Mouse (Mus musculus): ENCODE data around the gene Gm28374. TPM values are rescaled to one million over a fixed set of nuclear protein-coding genes. Genes with fewer than 3 reads are reported as not detected.

The Gm28374 gene
- polyA plus RNA-seq, 1 experiment from 2014 or later = 1.1 TPM

DNA sequence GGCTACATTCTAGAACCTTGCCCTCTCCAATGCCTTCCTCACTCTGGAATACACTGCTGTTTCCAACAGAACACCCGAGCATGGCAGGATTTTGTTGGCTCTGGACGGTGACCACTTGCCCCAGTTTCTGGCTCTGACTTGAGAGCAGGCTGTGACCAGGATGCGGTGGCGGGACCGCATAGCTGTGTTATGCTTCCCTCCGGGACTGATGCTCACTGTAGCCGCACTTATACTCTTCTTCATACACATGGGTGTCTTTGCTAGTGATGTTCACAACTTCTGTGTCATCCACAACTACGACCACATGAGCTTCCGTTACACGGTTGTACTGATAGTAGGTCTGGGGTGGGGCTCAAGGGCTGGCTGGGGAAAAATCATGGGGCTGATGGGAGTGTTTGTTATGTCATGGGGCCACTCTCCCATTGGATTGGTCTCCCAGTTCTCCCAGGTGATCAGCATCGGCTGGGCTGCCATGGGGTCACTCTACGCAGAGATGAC is 2.0 kb downstream of the Gm28374 start, which contains the start of gene Tmem262:
Gene Tmem262, plus strand, starts transcription at position 51 of the 498 bp plus-strand sequence.
- H3K27ac ChIP-seq = no peak within 1 kb of the TSS
- H3K9ac ChIP-seq = no peak within 1 kb of the TSS
- no peak within 1 kb of the TSS for H3K4me3 ChIP-seq
- no peak for ATAC-seq (ENCODE audit: low FRiP score)
- WGBS = 94% methylated on average over 12 of the region's 12 CpGs
- no peaks in the 10 kb centered on the region for H3K9me3 ChIP-seq
- H3K27me3 ChIP-seq = no peaks in the 10 kb centered on the region
- H3K4me1 ChIP-seq (replicated peaks) = peaks cover 42% of the 10 kb centered on the region
- no peak within 1 kb of the TSS for H3K4me2 ChIP-seq
- peaks cover 43% of the 10 kb centered on the region for H3K36me3 ChIP-seq

DNA sequence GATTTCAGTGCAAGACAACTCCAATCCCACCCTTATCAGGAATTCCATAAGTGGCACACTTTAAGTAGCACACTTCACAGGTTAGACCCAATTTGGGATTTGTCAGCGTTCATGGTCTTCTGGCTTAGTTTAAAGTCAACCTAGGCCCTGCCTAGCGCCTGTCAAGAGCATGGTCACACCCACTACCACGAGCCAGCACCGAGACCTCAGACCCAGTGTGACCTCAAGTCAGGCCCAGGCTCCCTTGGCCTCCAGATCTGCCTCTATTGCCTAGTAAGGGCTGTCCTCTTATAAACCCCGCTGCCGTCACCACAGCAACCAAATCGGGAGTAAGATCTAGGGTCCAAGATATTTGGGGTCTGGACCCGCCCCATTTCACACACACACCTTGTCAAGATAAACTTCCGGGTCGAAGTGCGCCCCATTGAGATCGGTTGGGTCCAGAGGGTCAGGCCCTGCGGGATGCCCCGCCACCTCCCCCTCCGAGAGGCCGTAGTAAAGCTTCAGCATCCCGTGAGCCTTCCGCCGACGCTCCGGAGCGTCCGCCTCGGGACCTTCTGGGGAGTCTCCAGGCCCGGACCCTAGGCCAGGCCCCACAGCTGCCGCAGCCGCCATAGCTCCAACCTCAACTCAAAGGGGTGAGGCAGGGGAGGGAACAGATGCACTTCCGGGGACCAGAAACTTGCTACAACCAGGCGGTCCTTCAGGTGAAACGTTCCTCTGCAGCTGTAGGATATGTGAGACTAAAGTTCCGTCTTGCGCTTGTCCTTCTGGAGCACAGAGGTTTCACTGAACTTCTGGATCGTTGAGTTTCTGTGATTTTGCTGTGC is 5.3 kb downstream of the Gm28374 start, which contains the start of gene Vps51:
Gene Vps51, minus strand, starts transcription at position 668 of the 830 bp plus-strand sequence.
- no peaks in the 10 kb centered on the region for H3K27me3 ChIP-seq
- H3K4me2 ChIP-seq = peak within 1 kb of the TSS; percentile 93
- peak within 1 kb of the TSS; percentile 82 for H3K9ac ChIP-seq
- peak within 1 kb of the TSS; percentile 76 for H3K4me3 ChIP-seq
- H3K36me3 ChIP-seq = peaks cover 55% of the 10 kb centered on the region
- WGBS = 1% methylated on average over 33 of the region's 33 CpGs
- ATAC-seq (ENCODE audit: low FRiP score) = peak; percentile 92
- no peaks in the 10 kb centered on the region for H3K9me3 ChIP-seq
- H3K4me1 ChIP-seq (replicated peaks) = peaks cover 24% of the 10 kb centered on the region
- H3K27ac ChIP-seq = peak within 1 kb of the TSS; percentile 91

DNA sequence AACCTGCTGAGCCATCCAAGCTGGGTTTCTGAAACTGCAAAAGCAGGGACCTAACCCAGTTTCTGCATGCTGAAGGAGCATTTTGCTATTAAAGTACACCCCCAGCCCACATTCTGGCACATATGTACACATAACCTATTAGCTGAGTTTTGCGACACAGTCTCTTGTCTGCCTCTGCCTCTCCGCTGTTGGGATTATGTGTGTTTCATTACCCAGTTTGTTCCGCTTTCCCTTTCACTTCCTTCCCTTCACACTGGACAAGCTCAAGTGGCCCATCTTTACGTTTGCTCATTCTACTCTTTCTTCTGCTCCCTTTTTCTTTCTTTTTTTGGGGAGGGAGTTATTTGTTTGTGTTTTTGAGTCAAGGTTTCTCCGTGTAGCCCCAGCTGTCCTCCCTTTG is 8.2 kb downstream of the Gm28374 start:
- H3K27me3 ChIP-seq = no peaks in the 10 kb centered on the region
- H3K27ac ChIP-seq = no peak overlapping the region
- peaks cover 24% of the 10 kb centered on the region for H3K4me1 ChIP-seq (replicated peaks)
- H3K36me3 ChIP-seq = peaks cover 55% of the 10 kb centered on the region
- no peak overlapping the region for H3K4me2 ChIP-seq
- ATAC-seq (ENCODE audit: low FRiP score) = no peak
- H3K9ac ChIP-seq = no peak overlapping the region
- WGBS = 92% methylated on average over 5 of the region's 5 CpGs
- no peak overlapping the region for H3K4me3 ChIP-seq
- no peaks in the 10 kb centered on the region for H3K9me3 ChIP-seq

DNA sequence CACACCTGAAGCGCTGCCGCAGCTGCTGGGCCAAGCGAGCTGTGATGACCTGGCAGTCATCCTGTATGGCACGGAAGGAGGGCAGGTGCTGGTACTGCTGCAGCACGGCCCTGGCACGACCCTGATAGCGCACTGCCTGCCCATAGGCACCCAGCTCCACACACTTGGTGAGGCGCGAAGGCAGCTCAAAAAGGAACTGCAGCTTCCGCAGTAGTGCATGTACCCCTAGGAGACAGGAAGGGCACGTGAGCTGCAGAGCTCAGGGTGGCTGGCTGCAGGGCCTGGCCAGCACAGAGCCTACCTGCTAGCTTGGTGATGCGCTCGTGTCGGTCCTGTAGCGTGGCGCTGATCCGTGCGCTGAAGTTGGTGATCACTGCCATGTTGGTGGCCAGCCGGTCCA is 10.8 kb downstream of the Gm28374 start:
- H3K9ac ChIP-seq = no peak overlapping the region

DNA sequence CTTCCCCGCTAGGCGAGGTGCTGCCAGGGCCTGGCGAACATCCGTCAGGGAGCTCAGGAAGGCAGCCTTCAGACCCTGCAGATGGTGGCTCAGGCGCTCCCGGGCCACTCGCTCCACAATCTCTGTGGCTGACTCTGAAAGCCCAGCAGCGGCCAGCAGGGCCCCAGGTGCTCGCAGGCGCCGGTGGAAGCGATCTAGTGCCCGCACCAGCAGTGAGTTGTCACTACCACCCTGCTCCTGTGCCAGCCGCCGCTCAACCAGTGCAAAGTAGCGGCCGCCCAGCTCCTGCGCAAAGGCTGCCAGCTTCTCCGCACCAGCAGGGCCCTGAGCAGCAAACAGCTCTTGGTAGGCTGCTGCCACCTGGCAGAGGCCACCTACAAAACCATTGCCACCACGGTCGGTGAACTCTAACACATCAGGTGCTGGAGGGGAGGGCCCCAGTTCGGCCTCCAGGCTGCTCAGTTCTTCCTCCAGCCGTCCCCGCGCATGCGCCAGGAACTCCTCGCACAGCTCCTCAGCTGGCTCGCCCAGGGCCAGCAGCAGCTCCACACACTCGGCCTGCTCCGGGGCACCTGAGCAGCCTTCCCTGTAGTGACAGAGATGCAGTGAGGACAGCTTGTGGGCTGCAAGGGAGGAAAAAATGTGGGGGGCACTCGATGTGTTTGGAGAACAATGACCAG is 11.3 kb downstream of the Gm28374 start:
- H3K9ac ChIP-seq = no peak overlapping the region
- no peak overlapping the region for H3K4me2 ChIP-seq
- 92% methylated on average over 31 of the region's 31 CpGs for WGBS
- no peak overlapping the region for H3K27ac ChIP-seq
- no peaks in the 10 kb centered on the region for H3K9me3 ChIP-seq
- H3K27me3 ChIP-seq = no peaks in the 10 kb centered on the region
- no peak overlapping the region for H3K4me3 ChIP-seq
- ATAC-seq (ENCODE audit: low FRiP score) = no peak
- H3K36me3 ChIP-seq = peaks cover 59% of the 10 kb centered on the region
- peaks cover 37% of the 10 kb centered on the region for H3K4me1 ChIP-seq (replicated peaks)

More for the DNA sequence above, 10.8 kb downstream of the Gm28374 start:
- peaks cover 37% of the 10 kb centered on the region for H3K4me1 ChIP-seq (replicated peaks)
- 96% methylated on average over 19 of the region's 19 CpGs for WGBS
- no peaks in the 10 kb centered on the region for H3K9me3 ChIP-seq
- H3K4me2 ChIP-seq = no peak overlapping the region
- H3K27me3 ChIP-seq = no peaks in the 10 kb centered on the region
- no peak overlapping the region for H3K4me3 ChIP-seq
- no peak overlapping the region for H3K27ac ChIP-seq
- ATAC-seq (ENCODE audit: low FRiP score) = no peak
- H3K36me3 ChIP-seq = peaks cover 59% of the 10 kb centered on the region

DNA sequence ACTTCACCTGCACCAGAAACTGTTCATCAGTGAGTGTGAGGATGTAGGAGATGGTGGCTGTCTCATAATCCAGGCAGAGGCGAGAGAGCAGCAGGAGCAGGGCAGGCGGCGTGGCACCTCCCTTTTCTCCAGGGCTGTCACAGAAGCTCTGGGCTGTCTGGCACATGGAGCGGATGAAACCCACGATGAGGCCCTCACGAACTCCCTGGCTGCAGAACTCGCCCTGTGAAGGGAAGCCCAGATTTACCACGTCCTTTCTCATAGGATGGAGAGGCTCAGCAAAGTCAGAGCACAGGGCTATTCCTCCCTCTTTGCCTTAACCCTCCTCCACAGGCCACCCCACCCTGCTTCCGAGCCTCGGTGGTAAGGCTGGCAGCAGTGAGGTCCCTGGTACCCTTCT is 12.2 kb downstream of the Gm28374 start:
- H3K4me2 ChIP-seq = no peak overlapping the region
- H3K9ac ChIP-seq = no peak overlapping the region
- H3K4me1 ChIP-seq (replicated peaks) = peaks cover 34% of the 10 kb centered on the region
- no peak overlapping the region for H3K4me3 ChIP-seq
- no peaks in the 10 kb centered on the region for H3K9me3 ChIP-seq
- WGBS = 97% methylated on average over 10 of the region's 10 CpGs
- no peak overlapping the region for H3K27ac ChIP-seq
- H3K27me3 ChIP-seq = no peaks in the 10 kb centered on the region
- H3K36me3 ChIP-seq = peaks cover 54% of the 10 kb centered on the region
- no peak for ATAC-seq (ENCODE audit: low FRiP score)

DNA sequence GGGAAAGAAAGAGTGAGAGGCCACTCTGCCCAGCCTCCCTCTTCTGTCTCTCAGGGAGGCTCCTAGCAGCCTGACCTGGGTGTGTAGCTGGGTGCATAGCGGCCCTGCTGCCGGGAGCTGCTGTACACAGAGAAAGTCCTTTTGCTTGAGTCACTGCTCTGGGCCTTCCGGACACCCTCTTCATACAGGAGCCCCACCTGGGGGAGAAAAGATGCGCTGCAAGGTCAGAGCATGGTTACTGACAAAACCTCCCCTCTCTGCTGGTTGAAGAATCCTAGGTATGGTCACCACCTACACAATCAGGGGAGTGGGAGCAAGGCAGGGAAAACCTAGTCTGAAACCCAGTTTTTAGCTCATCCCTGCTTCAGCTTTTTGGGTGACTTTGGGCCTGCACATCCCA is 13.1 kb downstream of the Gm28374 start:
- no peak overlapping the region for H3K4me2 ChIP-seq
- H3K9me3 ChIP-seq = no peaks in the 10 kb centered on the region
- H3K27me3 ChIP-seq = no peaks in the 10 kb centered on the region
- WGBS = 89% methylated on average over 4 of the region's 4 CpGs
- H3K4me3 ChIP-seq = no peak overlapping the region
- H3K27ac ChIP-seq = peak overlapping the region; percentile 93; the same call in 1 of the 2 replicates
- no peak overlapping the region for H3K9ac ChIP-seq
- peaks cover 48% of the 10 kb centered on the region for H3K36me3 ChIP-seq
- ATAC-seq (ENCODE audit: low FRiP score) = no peak
- peaks cover 33% of the 10 kb centered on the region for H3K4me1 ChIP-seq (replicated peaks)

DNA sequence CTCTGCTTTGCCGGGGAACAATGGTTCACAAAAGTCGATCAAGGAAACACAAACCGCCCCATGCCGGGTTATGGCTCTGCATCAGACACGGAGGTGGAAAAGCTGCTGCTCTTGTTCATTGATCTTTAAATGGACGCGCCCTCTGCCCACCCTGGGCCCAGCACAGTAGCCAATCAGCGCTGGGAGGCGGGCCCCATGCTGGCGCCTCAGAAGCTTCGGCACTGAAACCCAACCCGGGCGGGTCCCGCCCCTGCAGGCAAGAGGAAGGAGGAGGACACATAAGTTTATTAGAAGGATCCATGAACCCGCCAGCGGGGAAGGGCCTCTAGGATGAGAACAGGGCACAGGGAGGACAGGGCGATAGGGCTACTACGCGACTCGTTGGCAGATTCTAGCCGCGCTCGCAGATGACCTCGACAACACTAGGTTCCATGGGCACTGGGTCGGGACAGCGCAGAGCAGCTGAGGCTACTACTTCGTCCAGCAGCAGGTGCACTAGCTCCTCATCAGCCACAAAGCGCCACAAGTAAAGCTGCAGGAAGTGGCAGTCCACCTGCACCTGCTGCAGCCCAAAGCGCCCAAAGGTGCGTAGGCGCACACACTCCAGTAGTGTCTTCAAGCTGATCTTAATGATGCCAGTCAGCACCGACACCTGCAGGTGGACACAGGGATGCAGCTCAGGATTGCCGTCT is 14.2 kb downstream of the Gm28374 start, which contains the start of gene Tm7sf2:
Gene Tm7sf2, minus strand, starts transcription at position 650 of the 692 bp plus-strand sequence.
- Histone ChIP-seq H3K4me3 (peak within 1 kb of the TSS; percentile 60), H3K27me3 (no peaks in the 10 kb centered on the region), H3K4me1 (replicated peaks) (peaks cover 44% of the 10 kb centered on the region), H3K4me2 (peak within 1 kb of the TSS; percentile 92), H3K27ac (peak within 1 kb of the TSS; percentile 93), H3K9me3 (no peaks in the 10 kb centered on the region), H3K9ac (peak within 1 kb of the TSS; percentile 87), H3K36me3 (peaks cover 37% of the 10 kb centered on the region)
- WGBS = 10% methylated on average over 33 of the region's 33 CpGs
- ATAC-seq (ENCODE audit: low FRiP score) = peak; percentile 90

DNA sequence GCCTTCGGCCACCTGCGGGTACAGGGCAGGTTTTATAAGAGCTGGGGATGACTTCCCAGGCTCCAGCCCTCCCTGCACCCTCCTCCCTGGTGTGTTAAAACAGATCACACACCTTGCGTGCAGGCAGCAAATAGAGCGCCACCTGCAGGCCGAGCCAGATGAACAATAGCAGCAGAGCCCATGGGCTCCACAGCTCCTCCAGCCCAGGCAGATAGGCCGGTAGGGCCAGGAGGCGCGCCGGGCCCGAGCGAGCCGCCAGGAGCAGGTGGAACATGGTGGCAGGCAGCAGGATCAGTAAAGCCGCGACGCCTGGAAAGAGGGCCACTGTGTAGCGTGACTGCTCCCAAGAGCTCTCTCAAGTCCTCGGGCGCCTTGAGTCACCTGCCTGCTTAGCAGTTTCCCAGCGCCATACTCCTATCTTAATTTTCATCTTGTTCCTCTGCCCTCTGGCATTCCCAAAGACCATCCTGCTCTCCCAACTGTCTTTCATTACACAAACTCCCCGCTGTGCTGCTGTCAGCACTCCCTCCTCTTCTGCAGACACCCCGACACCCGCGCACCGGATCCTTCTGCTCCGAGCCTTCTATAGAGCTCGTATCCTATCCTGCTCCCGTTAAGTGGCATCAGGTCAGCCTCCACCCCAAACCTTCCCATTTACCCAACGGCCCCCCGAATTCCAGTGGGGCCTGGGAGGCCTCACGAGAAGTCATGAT is 14.9 kb downstream of the Gm28374 start:
- under 1% methylated on average over 30 of the region's 30 CpGs for WGBS
- no peaks in the 10 kb centered on the region for H3K27me3 ChIP-seq
- peak overlapping the region; percentile 92 for H3K4me2 ChIP-seq
- H3K36me3 ChIP-seq = peaks cover 32% of the 10 kb centered on the region
- peak; percentile 80 for ATAC-seq (ENCODE audit: low FRiP score)
- H3K27ac ChIP-seq = peak overlapping the region; percentile 93
- H3K9ac ChIP-seq = peak overlapping the region; percentile 87
- H3K4me1 ChIP-seq (replicated peaks) = peaks cover 51% of the 10 kb centered on the region
- H3K9me3 ChIP-seq = no peaks in the 10 kb centered on the region
- H3K4me3 ChIP-seq = peak overlapping the region; percentile 60

DNA sequence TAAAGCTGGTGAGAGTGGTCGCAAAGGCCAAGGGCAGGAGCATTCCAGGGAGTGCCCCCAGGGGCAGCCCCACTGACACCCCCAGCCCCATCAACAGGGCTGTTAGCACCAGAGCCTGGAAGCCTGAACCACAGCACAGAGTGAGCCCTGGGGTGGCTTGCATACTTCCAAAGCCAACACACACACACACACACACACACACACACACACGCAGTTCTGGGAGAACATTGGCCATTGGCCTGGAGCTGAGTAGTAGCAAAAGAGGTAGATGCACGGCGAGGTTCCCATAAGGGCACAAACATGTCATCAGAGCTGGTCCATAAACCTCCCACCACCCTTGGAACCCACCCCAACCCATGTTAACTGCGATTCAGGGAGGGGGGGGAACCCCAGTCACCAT is 15.5 kb downstream of the Gm28374 start:
- Histone ChIP-seq H3K4me1 (replicated peaks) (peaks cover 56% of the 10 kb centered on the region), H3K27ac (peak overlapping the region; percentile 93), H3K4me2 (peak overlapping the region; percentile 92), H3K36me3 (peaks cover 32% of the 10 kb centered on the region), H3K27me3 (no peaks in the 10 kb centered on the region), H3K9ac (peak overlapping the region; percentile 87), H3K9me3 (no peaks in the 10 kb centered on the region), H3K4me3 (peak overlapping the region; percentile 60)
- WGBS = 31% methylated on average over 5 of the region's 5 CpGs
- ATAC-seq (ENCODE audit: low FRiP score) = peak; percentile 19

DNA sequence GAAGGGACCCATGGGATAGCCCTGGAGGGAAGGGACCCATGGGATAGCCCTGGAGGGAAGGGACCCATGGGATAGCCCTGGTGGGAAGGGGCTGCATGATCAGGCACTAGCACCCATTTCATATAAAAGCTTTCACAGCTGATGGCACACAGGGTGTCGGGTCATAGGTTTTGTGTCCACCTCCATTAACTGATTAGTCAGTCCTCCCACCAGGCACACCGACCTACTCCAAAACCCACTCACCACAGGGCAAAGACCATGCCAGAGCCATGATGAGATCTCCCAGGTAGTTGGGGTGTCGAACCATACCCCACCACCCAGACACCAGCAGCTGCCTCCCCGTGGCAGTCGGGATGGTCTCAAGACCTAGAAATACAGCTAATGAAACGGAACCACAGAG is 19.0 kb downstream of the Gm28374 start:
- H3K4me1 ChIP-seq (replicated peaks) = peaks cover 66% of the 10 kb centered on the region
- WGBS = 95% methylated on average over 6 of the region's 6 CpGs

More for the DNA sequence above, 19.0 kb downstream of the Gm28374 start:
- H3K27ac ChIP-seq = no peak overlapping the region
- no peak overlapping the region for H3K4me2 ChIP-seq
- no peaks in the 10 kb centered on the region for H3K9me3 ChIP-seq
- H3K9ac ChIP-seq = peak overlapping the region; percentile 93; the same call in 1 of the 2 replicates
- peaks cover 10% of the 10 kb centered on the region; the same call in 1 of the 2 replicates for H3K36me3 ChIP-seq
- H3K27me3 ChIP-seq = no peaks in the 10 kb centered on the region
- 0 out of 2 replicates have a peak overlapping the region, but pooled peaks have one; percentile 82 for H3K4me3 ChIP-seq
- ATAC-seq (ENCODE audit: low FRiP score) = no peak
